Mouse (Mus musculus) forebrain, embryonic 15.5 days (tissue): Measurements from ENCODE around the gene Krtap31-1. TPM values are rescaled to one million over a fixed set of nuclear protein-coding genes. Genes with fewer than 3 reads are reported as not detected.
"Not testable (repeated sequence)": the region's sequence is repeated elsewhere in the genome, so short reads cannot be mapped to it uniquely, and the experiment has no call there.

Experiments
- ATAC-seq: fragments of 200-750 bp; cut with Nextera tagmentation; replicated peaks from 2 replicates; pipeline ENCODE4 v1.8.0; 2017; ENCODE audit warnings: mild to moderate bottlenecking, moderate TSS enrichment, moderate library complexity
- H3K27ac ChIP-seq: fragments of 300-500 bp; sonication (generic); replicated peaks from 2 replicates; pipeline ENCODE4 v1.5.1; 2015; ENCODE audit warnings: mild to moderate bottlenecking, inconsistent platforms
- H3K27me3 ChIP-seq: fragments of 300-500 bp; sonication (generic); 2 replicates; pipeline ENCODE4 v1.6.1; 2015; ENCODE audit warnings: inconsistent platforms
- H3K36me3 ChIP-seq: fragments of 300-500 bp; sonication (generic); 2 replicates; pipeline ENCODE4 v1.6.1; 2015; ENCODE audit warnings: mild to moderate bottlenecking, inconsistent platforms
- H3K4me1 ChIP-seq: fragments of 300-500 bp; sonication (generic); 2 replicates; pipeline ENCODE4 v1.6.1; 2015; ENCODE audit warnings: inconsistent platforms
- H3K4me2 ChIP-seq: fragments of 300-500 bp; sonication (generic); replicated peaks from 2 replicates; pipeline ENCODE4 v1.6.1; 2015; ENCODE audit warnings: mild to moderate bottlenecking, inconsistent platforms
- H3K4me3 ChIP-seq: fragments of 300-500 bp; sonication (generic); 2 replicates; pipeline ENCODE4 v1.5.1; 2015; ENCODE audit warnings: mild to moderate bottlenecking, inconsistent platforms
- H3K9ac ChIP-seq: fragments of 300-500 bp; sonication (generic); replicated peaks from 2 replicates; pipeline ENCODE4 v1.6.1; 2015; ENCODE audit warnings: mild to moderate bottlenecking, inconsistent platforms
- H3K9me3 ChIP-seq: fragments of 300-500 bp; sonication (generic); 2 replicates; pipeline ENCODE4 v1.6.1; 2016; ENCODE audit warnings: inconsistent platforms
- WGBS: fragments of 180-500 bp; shearing (Covaris S2); methylation state at CpG from one replicate; pipeline ENCODE4 v1.1.7; 2015; ENCODE audit warnings: mixed read lengths; 5-methylcytosine and 5-hydroxymethylcytosine counted together
- polyA plus RNA-seq: library from polyadenylated mRNA; unstranded; fragments of >200 nt; fragmentation: Nextera tagmentation; extraction: Ambion mirVana; gene quantifications from 2 replicates; pipeline ENCODE4 v1.2.1, GENCODE M21; 2015

Gene Krtap31-1
- not detected in 2 replicates for polyA plus RNA-seq

GRCm38 (mm10) chr11:99907620-99908019, at the start of gene Krtap31-1:
TSS of gene Krtap31-1 (plus strand) at chr11:99907920.
- WGBS, result 93% methylated on average over 2 of the region's 2 CpGs
- Histone ChIP-seq H3K9me3 (no peaks in the 10 kb centered on the region), H3K27ac (no peak within 1 kb of the TSS), H3K9ac (no peak within 1 kb of the TSS), H3K36me3 (no peaks in the 10 kb centered on the region), H3K4me3 (no peak within 1 kb of the TSS), H3K27me3 (no peaks in the 10 kb centered on the region), H3K4me1 (no peaks in the 10 kb centered on the region), H3K4me2 (no peak within 1 kb of the TSS)
- no peak for ATAC-seq

DNA sequence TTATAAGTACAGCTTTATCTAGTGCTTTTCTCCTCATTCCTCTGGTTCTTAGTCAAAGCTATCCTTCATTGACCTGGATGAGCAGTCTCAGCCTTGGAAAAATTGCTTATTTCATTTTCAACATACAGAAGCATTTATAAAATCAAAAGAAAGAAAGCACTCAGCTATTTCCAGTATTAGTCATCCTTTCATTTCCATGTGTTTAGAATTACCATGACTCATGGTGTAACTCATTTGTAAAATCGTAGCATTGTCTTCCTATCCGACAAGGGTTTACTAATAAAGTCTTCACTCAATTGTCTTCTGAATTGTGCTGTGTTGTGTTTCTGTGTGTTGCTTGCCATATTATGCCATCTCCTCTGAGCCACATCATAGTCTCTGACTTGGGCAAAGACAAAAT, 49.0 kb upstream of the Krtap31-1 start:
- WGBS, result 74% methylated on average over 2 of the region's 2 CpGs
- Histone ChIP-seq H3K27ac (no peak overlapping the region), H3K36me3 (no peaks in the 10 kb centered on the region), H3K9me3 (no peaks in the 10 kb centered on the region), H3K27me3 (no peaks in the 10 kb centered on the region), H3K9ac (no peak overlapping the region), H3K4me1 (no peaks in the 10 kb centered on the region), H3K4me2 (no peak overlapping the region), H3K4me3 (no peak overlapping the region)
- no peak for ATAC-seq

GRCm38 (mm10) chr11:99864176-99864575, 43.5 kb upstream of the Krtap31-1 start, which contains the start of gene Gm11559:
TSS of gene Gm11559 (plus strand) at chr11:99864476.
- not testable (repeated sequence) for H3K27me3 ChIP-seq, H3K4me3 ChIP-seq, H3K9me3 ChIP-seq, H3K4me2 ChIP-seq, ATAC-seq, H3K27ac ChIP-seq, H3K4me1 ChIP-seq, H3K9ac ChIP-seq, H3K36me3 ChIP-seq
- 76% methylated on average over 1 of the region's 1 CpGs for WGBS

DNA sequence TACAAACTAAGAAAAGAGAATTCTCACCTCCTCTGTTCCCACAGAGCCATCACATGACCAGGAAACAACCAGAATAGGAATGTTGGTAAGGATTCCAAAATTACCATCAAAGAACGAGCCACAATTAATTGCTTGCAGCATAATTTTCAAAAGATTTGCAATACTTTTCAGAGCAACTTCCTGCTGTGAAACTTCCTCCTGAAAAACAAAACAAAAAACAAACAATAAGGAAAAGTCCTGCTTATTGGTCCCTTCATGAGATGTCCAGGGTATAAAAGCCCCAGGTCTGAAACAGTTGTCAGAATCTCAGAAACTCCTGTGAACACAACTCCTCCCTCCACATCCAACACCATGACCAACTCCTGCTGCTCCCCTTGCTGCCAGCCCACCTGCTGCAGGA, 34.6 kb upstream of the Krtap31-1 start, which contains the start of gene Krtap9-1:
TSS of gene Krtap9-1 (plus strand) at position 301 of the 400 bp plus-strand sequence.
- H3K4me3 ChIP-seq, H3K36me3 ChIP-seq, H3K9me3 ChIP-seq, H3K27ac ChIP-seq, ATAC-seq, H3K4me2 ChIP-seq, H3K4me1 ChIP-seq, H3K9ac ChIP-seq, H3K27me3 ChIP-seq: not testable (repeated sequence)
- 76% methylated on average over 1 of the region's 1 CpGs for WGBS

DNA sequence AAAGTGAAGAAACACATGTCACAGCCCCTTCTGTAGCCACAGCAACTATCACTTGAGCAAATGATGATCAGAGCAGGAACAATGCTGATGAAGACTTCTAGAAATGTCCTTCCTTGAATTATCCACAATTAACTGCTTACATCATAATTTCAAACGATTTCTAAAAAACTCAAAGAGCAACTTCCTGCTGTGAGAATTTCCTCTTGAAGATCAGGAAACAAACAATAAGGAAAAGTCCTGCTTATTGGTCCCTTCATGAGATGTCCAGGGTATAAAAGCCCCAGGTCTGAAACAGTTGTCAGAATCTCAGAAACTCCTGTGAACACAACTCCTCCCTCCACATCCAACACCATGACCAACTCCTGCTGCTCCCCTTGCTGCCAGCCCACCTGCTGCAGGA, 28.8 kb upstream of the Krtap31-1 start, which contains the start of gene Gm11567:
TSS of gene Gm11567 (plus strand) at position 301 of the 400 bp plus-strand sequence.
- ATAC-seq, H3K36me3 ChIP-seq, H3K4me2 ChIP-seq, H3K4me1 ChIP-seq, H3K9me3 ChIP-seq, H3K4me3 ChIP-seq, H3K27me3 ChIP-seq, H3K9ac ChIP-seq, H3K27ac ChIP-seq: not testable (repeated sequence)
- 57% methylated on average over 1 of the region's 1 CpGs for whole genome bisulfite sequencing

DNA sequence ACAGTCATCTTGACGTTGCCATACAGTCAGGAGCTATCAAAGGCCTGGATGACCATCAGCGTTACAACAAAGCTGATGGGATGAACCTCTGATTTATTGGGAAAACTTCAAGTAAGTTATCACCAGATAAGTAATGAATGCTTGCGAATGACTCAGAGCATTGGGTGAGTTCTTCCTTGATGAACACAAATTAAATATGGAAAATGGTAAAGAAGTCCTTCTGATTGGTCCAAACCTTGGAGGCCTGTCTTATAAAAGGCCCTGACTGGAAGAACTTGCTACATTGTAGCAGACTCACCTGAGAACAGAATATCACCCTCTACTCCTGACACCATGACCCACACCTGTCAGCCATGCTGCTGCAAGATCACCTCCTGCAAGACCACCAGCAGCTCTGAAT, 6.7 kb downstream of the Krtap31-1 start, which contains the start of gene Gm11565:
TSS of gene Gm11565 (plus strand) at position 301 of the 400 bp plus-strand sequence.
- no peak for ATAC-seq
- H3K4me1 ChIP-seq, result no peaks in the 10 kb centered on the region
- no peak within 1 kb of the TSS for H3K9ac ChIP-seq
- H3K27ac ChIP-seq, result no peak within 1 kb of the TSS
- H3K27me3 ChIP-seq, result no peaks in the 10 kb centered on the region
- no peaks in the 10 kb centered on the region for H3K9me3 ChIP-seq
- WGBS, result 90% methylated on average over 3 of the region's 3 CpGs
- H3K4me3 ChIP-seq, result no peak within 1 kb of the TSS
- no peaks in the 10 kb centered on the region for H3K36me3 ChIP-seq
- no peak within 1 kb of the TSS for H3K4me2 ChIP-seq

GRCm38 (mm10) chr11:99935991-99936390, 28.3 kb downstream of the Krtap31-1 start, which contains the start of gene Krtap31-2:
TSS of gene Krtap31-2 (plus strand) at chr11:99936291.
- no peaks in the 10 kb centered on the region for H3K36me3 ChIP-seq
- no peak within 1 kb of the TSS for H3K27ac ChIP-seq
- no peak for ATAC-seq
- H3K9ac ChIP-seq, result no peak within 1 kb of the TSS
- H3K27me3 ChIP-seq, result no peaks in the 10 kb centered on the region
- no peaks in the 10 kb centered on the region for H3K9me3 ChIP-seq
- H3K4me1 ChIP-seq, result no peaks in the 10 kb centered on the region
- H3K4me3 ChIP-seq, result no peak within 1 kb of the TSS
- no peak within 1 kb of the TSS for H3K4me2 ChIP-seq
- 83% methylated on average over 1 of the region's 1 CpGs for WGBS

GRCm38 (mm10) chr11:99937751-99938264, 30.1 kb downstream of the Krtap31-1 start:
- no peaks in the 10 kb centered on the region for H3K9me3 ChIP-seq
- H3K9ac ChIP-seq, result no peak overlapping the region
- no peak overlapping the region for H3K27ac ChIP-seq
- H3K4me3 ChIP-seq, result no peak overlapping the region
- 82% methylated on average over 9 of the region's 9 CpGs for WGBS
- H3K36me3 ChIP-seq, result no peaks in the 10 kb centered on the region
- no peak overlapping the region for H3K4me2 ChIP-seq
- no peaks in the 10 kb centered on the region for H3K27me3 ChIP-seq
- H3K4me1 ChIP-seq, result no peaks in the 10 kb centered on the region
- ATAC-seq, result no peak

DNA sequence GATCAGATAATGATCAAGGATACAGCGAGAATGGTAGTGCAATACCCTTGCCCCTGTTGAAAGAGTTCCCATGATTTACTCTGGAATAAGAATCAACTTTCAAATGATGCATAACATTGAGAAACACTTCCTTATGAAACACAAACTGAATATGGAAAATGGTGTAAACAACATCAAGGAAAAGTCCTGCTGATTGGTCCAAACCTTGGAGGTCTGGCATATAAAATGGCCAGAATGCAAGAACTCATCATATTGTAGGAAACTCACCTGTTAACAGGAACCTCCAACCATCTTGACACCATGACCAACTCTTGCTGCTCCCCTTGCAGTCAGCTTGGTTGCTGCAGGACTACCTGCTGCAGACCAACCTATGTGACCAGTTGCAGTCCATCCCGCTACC, 40.5 kb downstream of the Krtap31-1 start, which contains the start of gene Krtap9-5:
TSS of gene Krtap9-5 (plus strand) at position 301 of the 400 bp plus-strand sequence.
- Histone ChIP-seq H3K9ac (no peak within 1 kb of the TSS), H3K4me1 (no peaks in the 10 kb centered on the region), H3K27me3 (no peaks in the 10 kb centered on the region), H3K4me3 (no peak within 1 kb of the TSS), H3K4me2 (no peak within 1 kb of the TSS), H3K27ac (no peak within 1 kb of the TSS), H3K9me3 (no peaks in the 10 kb centered on the region), H3K36me3 (no peaks in the 10 kb centered on the region)
- WGBS, result 93% methylated on average over 2 of the region's 2 CpGs
- ATAC-seq, result no peak

Other genes with a start within 250 kb of the Krtap31-1 start
- gene Gm11563, start 249.0 kb upstream of the Krtap31-1 start, polyA plus RNA-seq, result not detected in 2 replicates
- not detected in 2 replicates for gene Krtap4-6, start 242.0 kb upstream of the Krtap31-1 start, polyA plus RNA-seq
- not detected in 2 replicates for gene Gm14190, start 217.2 kb upstream of the Krtap31-1 start, polyA plus RNA-seq
- gene Gm14180, start 173.6 kb upstream of the Krtap31-1 start, polyA plus RNA-seq, result not detected in 2 replicates
- gene Gm11595, start 135.0 kb upstream of the Krtap31-1 start, polyA plus RNA-seq, result not detected in 2 replicates
- not detected in 2 replicates for gene Krtap4-8, start 127.2 kb upstream of the Krtap31-1 start, polyA plus RNA-seq
- not detected in 2 replicates for gene Krtap4-9, start 122.7 kb upstream of the Krtap31-1 start, polyA plus RNA-seq
- gene Gm11596, start 114.5 kb upstream of the Krtap31-1 start, polyA plus RNA-seq, result not detected in 2 replicates
- not detected in 2 replicates for gene Gm11569, start 109.0 kb upstream of the Krtap31-1 start, polyA plus RNA-seq
- not detected in 2 replicates for gene Gm11554, start 103.5 kb upstream of the Krtap31-1 start, polyA plus RNA-seq
- not detected in 2 replicates for gene Krtap4-13, start 98.0 kb upstream of the Krtap31-1 start, polyA plus RNA-seq
- gene Gm11564, start 92.3 kb upstream of the Krtap31-1 start, polyA plus RNA-seq, result not detected in 2 replicates
- gene 2300003K06Rik, start 69.9 kb upstream of the Krtap31-1 start, polyA plus RNA-seq, result not detected in 2 replicates
- gene Krtap4-16, start 56.3 kb upstream of the Krtap31-1 start, polyA plus RNA-seq, result not detected in 2 replicates
- gene Gm11568, start 50.0 kb upstream of the Krtap31-1 start, polyA plus RNA-seq, result not detected in 2 replicates
- not detected in 2 replicates for gene Gm11559, start 43.4 kb upstream of the Krtap31-1 start, polyA plus RNA-seq
- gene Krtap9-1, start 34.5 kb upstream of the Krtap31-1 start, polyA plus RNA-seq, result not detected in 2 replicates
- not detected in 2 replicates for gene Gm11567, start 28.7 kb upstream of the Krtap31-1 start, polyA plus RNA-seq
- not detected in 2 replicates for gene Gm11565, start 6.8 kb downstream of the Krtap31-1 start, polyA plus RNA-seq
- not detected in 2 replicates for gene Krtap31-2, start 28.4 kb downstream of the Krtap31-1 start, polyA plus RNA-seq
- not detected in 2 replicates for gene Krtap9-5, start 40.6 kb downstream of the Krtap31-1 start, polyA plus RNA-seq
- gene Krtap29-1, start 71.1 kb downstream of the Krtap31-1 start, polyA plus RNA-seq, result not detected in 2 replicates
- gene Krtap16-1, start 78.7 kb downstream of the Krtap31-1 start, polyA plus RNA-seq, result not detected in 2 replicates
- gene Krtap17-1, start 86.1 kb downstream of the Krtap31-1 start, polyA plus RNA-seq, result not detected in 2 replicates
- not detected in 2 replicates for gene Krt33a, start 108.3 kb downstream of the Krtap31-1 start, polyA plus RNA-seq
- not detected in 2 replicates for gene Krt33b, start 121.9 kb downstream of the Krtap31-1 start, polyA plus RNA-seq
- gene Krt34, start 133.6 kb downstream of the Krtap31-1 start, polyA plus RNA-seq, result not detected in 2 replicates
- gene Krt31, start 142.6 kb downstream of the Krtap31-1 start, polyA plus RNA-seq, result not detected in 2 replicates
- not detected in 2 replicates for gene Krt32, start 180.3 kb downstream of the Krtap31-1 start, polyA plus RNA-seq
- gene Krt35, start 188.3 kb downstream of the Krtap31-1 start, polyA plus RNA-seq, result not detected in 2 replicates
- gene Krt36, start 197.7 kb downstream of the Krtap31-1 start, polyA plus RNA-seq, result not detected in 2 replicates
- not detected in 2 replicates for gene Krt13, start 213.6 kb downstream of the Krtap31-1 start, polyA plus RNA-seq
- 0.60 TPM in 1 of 2 replicates, not detected in the other for gene Krt15, start 228.0 kb downstream of the Krtap31-1 start, polyA plus RNA-seq
- 0.32 and 3.8 TPM in 2 replicates for gene Krt19, start 240.7 kb downstream of the Krtap31-1 start, polyA plus RNA-seq